ENCODE assay signal across 1 mouse cellular context in the genomic region with DNA sequence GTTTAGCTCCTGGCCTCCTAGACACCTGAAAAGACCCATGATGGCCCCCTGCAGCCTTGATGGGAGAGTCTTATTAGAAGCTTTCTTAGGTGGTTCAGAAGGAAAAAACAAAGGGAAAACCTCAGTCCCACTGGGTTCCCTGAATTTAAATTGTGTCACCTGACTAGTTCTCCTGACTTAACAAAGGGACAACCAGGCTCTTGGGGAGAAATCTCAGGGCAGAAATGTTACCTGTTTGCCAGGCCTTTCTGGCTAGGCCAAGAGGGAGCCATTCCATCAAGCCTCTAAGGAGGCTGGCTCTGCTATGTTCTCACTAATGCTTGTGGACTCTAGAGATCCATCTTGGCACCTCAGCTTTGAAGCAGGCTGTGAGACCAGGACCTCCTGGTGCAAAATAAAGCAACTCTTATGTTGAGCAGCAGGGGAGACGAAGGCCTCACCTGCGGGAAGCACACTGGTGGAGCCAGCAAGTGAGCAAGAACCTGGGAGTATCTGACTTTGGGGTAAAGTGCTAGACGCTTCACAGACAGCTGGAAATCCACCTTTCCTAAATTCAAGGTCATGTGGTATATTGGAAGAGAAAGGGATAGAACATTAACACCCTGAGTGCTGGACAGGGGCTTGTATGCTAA.
TF ChIP-seq lines count a peak whose summit lies in the region.

No protein-coding gene starts in this region.

TF ChIP-seq in MEL, 35 proteins besides CTCF, POLR2A, EP300 and RAD21 (continued from another document):
- TF ChIP-seq RCOR1 (IDR thresholded peaks at IDR 0.05; ENCODE audit: low read depth, low read length), result no peak
- TF ChIP-seq UBTF (IDR thresholded peaks at IDR 0.05; ENCODE audit: borderline replicate concordance, insufficient read depth, low read depth, low read length), result no peak
- no peak; the same call in 1 of the 2 replicates for TF ChIP-seq USF1 (IDR thresholded peaks at IDR 0.05; ENCODE audit: low read depth, low read length)
- TF ChIP-seq USF2 (IDR thresholded peaks at IDR 0.05; ENCODE audit: borderline replicate concordance in 1 of 2, insufficient read depth in 1 of 2, low read depth in 1 of 2, low read length in 2 of 2), result 0 out of 4 replicates have a peak, but pooled peaks of 1 of the 2 experiments have one; percentile 5
- no peak for TF ChIP-seq GATA1 (IDR thresholded peaks at IDR 0.05; ENCODE audit: low read depth, low read length)
- no peak for TF ChIP-seq MAFK (IDR thresholded peaks at IDR 0.05; ENCODE audit: borderline replicate concordance, low read depth, low read length)
- no peak for TF ChIP-seq ELF1 (IDR thresholded peaks at IDR 0.05; ENCODE audit: low read depth, low read length)
- no peak for TF ChIP-seq KAT2A (conservative IDR thresholded peaks at IDR 0.05; ENCODE audit: low read depth, low read length)
- no peak for TF ChIP-seq ZNF384 (IDR thresholded peaks at IDR 0.05; ENCODE audit: low read depth, low read length)
- no peak for TF ChIP-seq HCFC1 (IDR thresholded peaks at IDR 0.05; ENCODE audit: low read depth, low read length)
- no peak for TF ChIP-seq MXI1 (IDR thresholded peaks at IDR 0.05; ENCODE audit: low read depth, low read length)
- no peak for TF ChIP-seq MYC (IDR thresholded peaks at IDR 0.05; ENCODE audit: low read depth, low read length)
- TF ChIP-seq TCF12 (IDR thresholded peaks at IDR 0.05; ENCODE audit: low read depth, low read length), result no peak
- no peak for TF ChIP-seq TAL1 (IDR thresholded peaks at IDR 0.05; ENCODE audit: low read length)
- TF ChIP-seq BHLHE40 (IDR thresholded peaks at IDR 0.05; ENCODE audit: borderline replicate concordance, low read depth, low read length), result 0 out of 2 replicates have a peak, but pooled peaks have one; percentile 1
- no peak; the same call in 1 of the 2 replicates for TF ChIP-seq POLR2AphosphoS5 (IDR thresholded peaks at IDR 0.05; ENCODE audit: borderline replicate concordance, low read depth, low read length)
- TF ChIP-seq CHD2 (IDR thresholded peaks at IDR 0.05; ENCODE audit: low read length), result peak; percentile 6; the same call in 1 of the 2 replicates
- no peak; the same call in 1 of the 2 replicates for TF ChIP-seq NELFE (IDR thresholded peaks at IDR 0.05; ENCODE audit: low read depth, low read length)
- no peak for TF ChIP-seq ETS1 (IDR thresholded peaks at IDR 0.05; ENCODE audit: low read depth, low read length)
- TF ChIP-seq TBP (IDR thresholded peaks at IDR 0.05; ENCODE audit: low read depth, low read length), result no peak
